Mouse (Mus musculus) left cerebral cortex, postnatal 25 days (tissue): ENCODE measurements at regions not wholly inside any gene's neighbourhood (a gene's known extent, or its start where the extent isn't known, plus 50 kb on each side); places are given as distances from the start of the nearest gene placed in this dataset.

ENCODE experiments used
- DNase-seq, 2 experiments: peaks; one replicate each; pipeline ENCODE4 v3.0.0; 2022; ENCODE audit warnings: low spot score in 2 of 2, mixed read lengths in 1 of 2
- intact Hi-C: fragments of 180-260 bp; cut with DNase I; formaldehyde crosslinking; loops from one replicate; pipeline ENCODE4 v1.15.1; 2025

- intact Hi-C loops: no loop called here
- no peak for DNase-seq
Observed at GRCm38 (mm10) chr2:146787811-146788455, 67.7 kb upstream of the Kiz start.

GRCm38 (mm10) chr2:146792844-146793420 lies 62.7 kb upstream of the Kiz start:
- no peak for DNase-seq
- intact Hi-C loops: no loop called here

- DNase-seq: no peak
- intact Hi-C loops: no loop called here
Observed at GRCm38 (mm10) chr2:146802973-146803372, 52.7 kb upstream of the Kiz start.
